Mouse (Mus musculus): Measurements from ENCODE around the gene Adamts3. TPM values are rescaled to one million over a fixed set of nuclear protein-coding genes. Genes with fewer than 3 reads are reported as not detected.

Adamts3 gene
- polyA plus RNA-seq, 3 experiments from 2014 or later, result 0.08 TPM; not detected in 2

- ATAC-seq, result no peak
Measured at GRCm38 (mm10) chr5:89814552-89814951, 68.6 kb downstream of the Adamts3 start.

- ATAC-seq, result no peak
Measured at GRCm38 (mm10) chr5:89800181-89800816, 82.8 kb downstream of the Adamts3 start.

- ATAC-seq, result no peak
Measured at GRCm38 (mm10) chr5:89793706-89794105, 89.4 kb downstream of the Adamts3 start.

- ATAC-seq, result no peak
Measured at GRCm38 (mm10) chr5:89784635-89785034, 98.5 kb downstream of the Adamts3 start.

GRCm38 (mm10) chr5:89779823-89780222, 103.3 kb downstream of the Adamts3 start:
- ATAC-seq, result no peak

GRCm38 (mm10) chr5:89778610-89779009, 104.5 kb downstream of the Adamts3 start:
- no peak for ATAC-seq

GRCm38 (mm10) chr5:89777411-89777810, 105.7 kb downstream of the Adamts3 start:
- no peak for ATAC-seq

GRCm38 (mm10) chr5:89770655-89771355, 112.3 kb downstream of the Adamts3 start:
- ATAC-seq, result no peak

- no peak for ATAC-seq
Measured at GRCm38 (mm10) chr5:89763189-89764187, 119.6 kb downstream of the Adamts3 start.

- ATAC-seq, result no peak
Measured at GRCm38 (mm10) chr5:89760368-89760767, 122.8 kb downstream of the Adamts3 start.

GRCm38 (mm10) chr5:89751836-89752235, 131.3 kb downstream of the Adamts3 start:
- ATAC-seq, result no peak

GRCm38 (mm10) chr5:89748185-89748884, 134.8 kb downstream of the Adamts3 start:
- no peak for ATAC-seq

GRCm38 (mm10) chr5:89747149-89747659, 135.9 kb downstream of the Adamts3 start:
- ATAC-seq, result no peak

- ATAC-seq, result no peak
Measured at GRCm38 (mm10) chr5:89745112-89745511, 138.0 kb downstream of the Adamts3 start.

GRCm38 (mm10) chr5:89734759-89735158, 148.4 kb downstream of the Adamts3 start:
- no peak for ATAC-seq

- ATAC-seq, result no peak
Measured at GRCm38 (mm10) chr5:89730411-89730810, 152.7 kb downstream of the Adamts3 start.

GRCm38 (mm10) chr5:89728117-89728516, 155.0 kb downstream of the Adamts3 start:
- ATAC-seq, result no peak

GRCm38 (mm10) chr5:89727497-89728057, 155.6 kb downstream of the Adamts3 start:
- ATAC-seq, result no peak

- ATAC-seq, result no peak
Measured at GRCm38 (mm10) chr5:89714552-89714951, 168.6 kb downstream of the Adamts3 start.

GRCm38 (mm10) chr5:89711116-89711859, 171.8 kb downstream of the Adamts3 start:
- no peak for ATAC-seq

GRCm38 (mm10) chr5:89709459-89709858, 173.7 kb downstream of the Adamts3 start:
- no peak for ATAC-seq
